Mouse (Mus musculus) liver, embryonic 14.5 days (tissue): ENCODE results near the gene Il10rb.

Experiments used
- CTCF ChIP-seq: IDR thresholded peaks from 2 replicates; pipeline ENCODE4 v1.5.1; 2016; ENCODE audit warnings: antibody characterized with exemption, low read depth, control low read depth
- EP300 ChIP-seq: IDR thresholded peaks from 2 replicates; pipeline ENCODE4 v1.6.1; 2016; ENCODE audit warnings: antibody characterized with exemption, low read depth

DNA sequence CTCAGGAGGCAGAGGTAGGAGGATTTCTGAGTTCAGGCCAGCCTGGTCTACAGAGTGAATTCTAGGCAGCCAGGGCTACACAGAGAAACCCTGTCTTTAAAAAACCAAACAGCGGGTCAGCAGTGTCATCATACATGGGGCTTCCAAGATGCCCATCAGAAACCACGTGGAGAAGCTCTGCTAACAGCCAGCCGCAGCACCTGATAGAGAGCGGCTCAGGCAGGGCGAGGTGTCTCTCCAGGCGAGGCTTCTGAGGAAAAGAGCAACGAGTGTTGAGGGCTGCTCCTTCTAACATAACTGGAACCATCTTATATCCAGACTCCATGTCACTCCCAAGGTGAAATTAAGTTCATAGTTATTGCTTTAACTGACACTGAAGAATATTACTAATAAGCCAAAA lies 42.9 kb downstream of the Il10rb start:
- no peak for TF ChIP-seq CTCF
- TF ChIP-seq EP300 = no peak
